In genomic region chr1:132471032-132471431, GRCm38 (mm10) we compare ENCODE assay signal across 27 mouse cellular contexts. TPM values are rescaled to one million over a fixed set of nuclear protein-coding genes. Genes with fewer than 3 reads are reported as not detected.
A peak's percentile ranks its signal among the peaks of the same experiment; 100 is the strongest.
DNase-seq lines count a peak whose midpoint lies in the region; ATAC-seq and TF ChIP-seq lines count a peak whose summit lies in the region.
"Had no signal": no experiment of that assay in that cellular context is flagged by ENCODE, and none has a peak within 500 bp of the region (broad histone marks: within the 10 kb centered on the region; RNA-seq: fewer than 3 reads in every experiment).

No protein-coding gene starts in this region.

- H3K27ac ChIP-seq in intestine, embryonic 14.5 days (ENCODE audit: low read depth) = no peak overlapping the region
- H3K27ac ChIP-seq in intestine, embryonic 15.5 days = no peak overlapping the region
- no peak overlapping the region for H3K27ac ChIP-seq in forebrain, embryonic 10.5 days
- H3K27ac ChIP-seq in kidney, adult 2 months (ENCODE audit: insufficient read depth, low read depth, low read length) = no peak overlapping the region
- H3K27ac ChIP-seq: embryonic facial prominence, embryonic 10.5 days; embryonic facial prominence, embryonic 13.5 days; forebrain, embryonic 13.5 days; hindbrain, embryonic 12.5 days; hindbrain, embryonic 15.5 days had no signal

- no peaks in the 10 kb centered on the region for H3K9me3 ChIP-seq in intestine, embryonic 14.5 days (ENCODE audit: control insufficient read depth, low read length)
- no peaks in the 10 kb centered on the region for H3K9me3 ChIP-seq in intestine, embryonic 15.5 days
- no peaks in the 10 kb centered on the region for H3K9me3 ChIP-seq in forebrain, embryonic 10.5 days
- H3K9me3 ChIP-seq: embryonic facial prominence, embryonic 10.5 days; embryonic facial prominence, embryonic 13.5 days; forebrain, embryonic 13.5 days; G1E; hindbrain, embryonic 12.5 days; hindbrain, embryonic 15.5 days had no signal

- 91% methylated on average over 2 of the region's 2 CpGs for WGBS in intestine, embryonic 14.5 days
- 90% methylated on average over 2 of the region's 2 CpGs for WGBS in intestine, embryonic 15.5 days
- 90% methylated on average over 2 of the region's 2 CpGs for WGBS in forebrain, embryonic 10.5 days
- WGBS in kidney, adult 2 months = 80% methylated on average over 2 of the region's 2 CpGs

- H3K4me3 ChIP-seq in intestine, embryonic 14.5 days (ENCODE audit: low read depth, low read length) = no peak overlapping the region
- no peak overlapping the region for H3K4me3 ChIP-seq in intestine, embryonic 15.5 days (replicated peaks)
- no peak overlapping the region for H3K4me3 ChIP-seq in forebrain, embryonic 10.5 days
- no peak overlapping the region for H3K4me3 ChIP-seq in kidney, adult 2 months (ENCODE audit: insufficient read depth, low read depth, low read length)
- H3K4me3 ChIP-seq: embryonic facial prominence, embryonic 10.5 days; embryonic facial prominence, embryonic 13.5 days; erythroblast, embryonic 14.5 days; forebrain, embryonic 13.5 days; hindbrain, embryonic 12.5 days; hindbrain, embryonic 15.5 days had no signal

- H3K4me1 ChIP-seq in intestine, embryonic 14.5 days (replicated peaks; ENCODE audit: control insufficient read depth, insufficient read depth, low read length) = peaks cover 5% of the 10 kb centered on the region; the same call in 1 of the 2 replicates
- H3K4me1 ChIP-seq in intestine, embryonic 15.5 days (replicated peaks) = 0 out of 2 replicates have a peak, but pooled peaks cover 5% of the 10 kb centered on the region
- H3K4me1 ChIP-seq in forebrain, embryonic 10.5 days = peaks cover 12% of the 10 kb centered on the region
- H3K4me1 ChIP-seq in kidney, adult 2 months (ENCODE audit: control insufficient read depth, insufficient read depth, low read length) = no peaks in the 10 kb centered on the region

- peak; percentile 10 for DNase-seq in intestine, embryonic 14.5 days (ENCODE audit: low spot score)
- DNase-seq in ES-CJ7 (ENCODE audit: low read depth, low spot score) (peak; percentile 99), R1 (ENCODE audit: low read depth, low spot score) (peak; percentile 97)
- no peak for DNase-seq in kidney, adult 8-10 months
- no peak for DNase-seq in forebrain, embryonic 10.5 days (ENCODE audit: extremely low spot score, low spot score)
- no peak for DNase-seq in kidney, adult 2 months
- DNase-seq: adrenal gland, adult 8-10 months; adrenal gland, postnatal 25 days; cerebellum, adult 11-12 months; cerebellum, adult 8-10 months; cerebellum, postnatal 10 days; cerebellum, postnatal 36 days; embryo, embryonic 11 days; gastrocnemius, postnatal 10 days; gastrocnemius, postnatal 36 days had no signal

- H3K36me3 ChIP-seq in intestine, embryonic 14.5 days (ENCODE audit: control insufficient read depth, insufficient read depth, low read length) = peaks cover 8% of the 10 kb centered on the region; the same call in 1 of the 2 replicates
- no peaks in the 10 kb centered on the region for H3K36me3 ChIP-seq in intestine, embryonic 15.5 days
- peaks cover 7% of the 10 kb centered on the region for H3K36me3 ChIP-seq in forebrain, embryonic 10.5 days (replicated peaks)
- H3K36me3 ChIP-seq in kidney, adult 2 months (ENCODE audit: control insufficient read depth, insufficient read depth, low read length) = no peaks in the 10 kb centered on the region
- H3K36me3 ChIP-seq: embryonic facial prominence, embryonic 13.5 days; hindbrain, embryonic 15.5 days had no signal

- no peak for TF ChIP-seq CTCF in kidney, adult 2 months (conservative IDR thresholded peaks at IDR 0.05; ENCODE audit: insufficient read depth, insufficient read length, low read depth, low read length)

- H3K9ac ChIP-seq in intestine, embryonic 14.5 days (ENCODE audit: low read length) = no peak overlapping the region
- H3K9ac ChIP-seq in intestine, embryonic 15.5 days = no peak overlapping the region
- H3K9ac ChIP-seq: embryonic facial prominence, embryonic 13.5 days; forebrain, embryonic 13.5 days; hindbrain, embryonic 12.5 days; hindbrain, embryonic 15.5 days had no signal

- H3K4me2 ChIP-seq in intestine, embryonic 14.5 days (ENCODE audit: low read length) = no peak overlapping the region
- no peak overlapping the region for H3K4me2 ChIP-seq in intestine, embryonic 15.5 days (replicated peaks)
- H3K4me2 ChIP-seq: embryonic facial prominence, embryonic 13.5 days; forebrain, embryonic 13.5 days; heart, embryonic 11.5 days; hindbrain, embryonic 12.5 days; hindbrain, embryonic 15.5 days had no signal

- no peaks in the 10 kb centered on the region for H3K27me3 ChIP-seq in intestine, embryonic 14.5 days (replicated peaks; ENCODE audit: control insufficient read depth, insufficient read depth, low read length)
- no peaks in the 10 kb centered on the region for H3K27me3 ChIP-seq in intestine, embryonic 15.5 days (replicated peaks)
- no peaks in the 10 kb centered on the region for H3K27me3 ChIP-seq in forebrain, embryonic 10.5 days (ENCODE audit: poor library complexity, severe bottlenecking)
- H3K27me3 ChIP-seq in kidney, adult 2 months (replicated peaks; ENCODE audit: control insufficient read depth, insufficient read depth, low read length) = no peaks in the 10 kb centered on the region
- H3K27me3 ChIP-seq: embryonic facial prominence, embryonic 13.5 days; forebrain, embryonic 13.5 days; hindbrain, embryonic 12.5 days; hindbrain, embryonic 15.5 days had no signal

- ATAC-seq in intestine, embryonic 14.5 days (replicated peaks; ENCODE audit: low FRiP score, low TSS enrichment, low read depth) = no peak
- ATAC-seq in intestine, embryonic 15.5 days = no peak
- ATAC-seq in granulocyte monocyte progenitor cell, adult 5-6 weeks (replicated peaks; ENCODE audit: poor library complexity, severe bottlenecking) = 0 out of 2 replicates have a peak, but pooled peaks have one; percentile 20
- ATAC-seq: forebrain, embryonic 13.5 days; forebrain, embryonic 16.5 days; intestine, embryonic 16.5 days had no signal

- TF ChIP-seq POLR2A in kidney, adult 2 months (IDR thresholded peaks at IDR 0.05; ENCODE audit: low read depth, low read length) = no peak

RNA-seq across cellular contexts. Expression of gene Rbbp5, which starts 6.1 kb away (rescaled TPM):
- polyA plus RNA-seq in intestine, embryonic 14.5 days (2014; fragmentation: Nextera tagmentation; extraction: Ambion mirVana) = 40.3 and 44.2 TPM in 2 replicates
- 36.0 and 38.7 TPM in 2 replicates for polyA plus RNA-seq in intestine, embryonic 15.5 days (2015; fragmentation: Nextera tagmentation; extraction: Ambion mirVana)
- 61.6 and 73.4 TPM in 2 replicates for total RNA-seq in granulocyte monocyte progenitor cell, adult 5-6 weeks (2014; fragmentation: Nextera tagmentation)
- total RNA-seq in granulocyte monocyte progenitor cell, adult 5-6 weeks (2017) = 52.7 and 57.8 TPM in 2 replicates
- 61.9 and 64.1 TPM in 2 replicates for polyA plus RNA-seq in forebrain, embryonic 10.5 days (2016; fragmentation: Nextera tagmentation; extraction: Ambion mirVana)
- 16.0 and 21.3 TPM in 2 replicates for polyA plus RNA-seq in kidney, adult 2 months (2012; rRNA removed)

RNA-seq across cellular contexts. Expression of gene Tmem81, which starts 35.0 kb away (rescaled TPM):
- polyA plus RNA-seq in intestine, embryonic 14.5 days (2014; fragmentation: Nextera tagmentation; extraction: Ambion mirVana) = 1.6 and 2.1 TPM in 2 replicates
- polyA plus RNA-seq in intestine, embryonic 15.5 days (2015; fragmentation: Nextera tagmentation; extraction: Ambion mirVana) = 1.8 and 2.0 TPM in 2 replicates
- total RNA-seq in granulocyte monocyte progenitor cell, adult 5-6 weeks (2014; fragmentation: Nextera tagmentation) = 3.6 and 10.0 TPM in 2 replicates
- 1.8 and 5.1 TPM in 2 replicates for total RNA-seq in granulocyte monocyte progenitor cell, adult 5-6 weeks (2017)
- 1.4 and 1.5 TPM in 2 replicates for polyA plus RNA-seq in forebrain, embryonic 10.5 days (2016; fragmentation: Nextera tagmentation; extraction: Ambion mirVana)
- 1.8 and 2.0 TPM in 2 replicates for polyA plus RNA-seq in kidney, adult 2 months (2012; rRNA removed)

RNA-seq across cellular contexts. Expression of gene Dstyk, which starts 53.7 kb away (rescaled TPM):
- 11.4 and 13.1 TPM in 2 replicates for polyA plus RNA-seq in intestine, embryonic 14.5 days (2014; fragmentation: Nextera tagmentation; extraction: Ambion mirVana)
- polyA plus RNA-seq in intestine, embryonic 15.5 days (2015; fragmentation: Nextera tagmentation; extraction: Ambion mirVana) = 8.9 and 9.0 TPM in 2 replicates
- total RNA-seq in granulocyte monocyte progenitor cell, adult 5-6 weeks (2014; fragmentation: Nextera tagmentation) = 16.4 and 19.2 TPM in 2 replicates
- total RNA-seq in granulocyte monocyte progenitor cell, adult 5-6 weeks (2017) = 18.1 and 43.1 TPM in 2 replicates
- 14.4 and 14.9 TPM in 2 replicates for polyA plus RNA-seq in forebrain, embryonic 10.5 days (2016; fragmentation: Nextera tagmentation; extraction: Ambion mirVana)
- 13.0 and 13.9 TPM in 2 replicates for polyA plus RNA-seq in kidney, adult 2 months (2012; rRNA removed)

Comparison
In these comparisons a context has a peak if more than half of its experiments do, and no peak if none do; other contexts are left out.
1. DNase-seq: peak in intestine, embryonic 14.5 days (single experiment), ES-CJ7 (single experiment) and R1 (single experiment); none in kidney, adult 8-10 months (0 of 2), forebrain, embryonic 10.5 days (single experiment) and kidney, adult 2 months (single experiment).